Mouse (Mus musculus) lung, postnatal 0 days (tissue): ENCODE data around the gene Ddhd1. TPM values are rescaled to one million over a fixed set of nuclear protein-coding genes. Genes with fewer than 3 reads are reported as not detected.

Experiments used
- ATAC-seq: fragments of 200-750 bp; cut with Nextera tagmentation; 2 replicates; pipeline ENCODE4 v1.8.0; 2017; ENCODE audit warnings: moderate library complexity
- DNase-seq: peaks from one replicate; pipeline ENCODE4 v3.0.0-alpha.2; 2016; ENCODE audit warnings: low spot score
- H3K27ac ChIP-seq: fragments of 300-500 bp; sonication (generic); 2 replicates; pipeline ENCODE4 v1.5.1; 2014; ENCODE audit warnings: antibody characterized with exemption, mild to moderate bottlenecking, low read length, mixed read lengths
- H3K27me3 ChIP-seq: fragments of 300-500 bp; sonication (generic); replicated peaks from 2 replicates; pipeline ENCODE4 v1.6.1; 2014; ENCODE audit warnings: low read length, mixed read lengths; ENCODE audit not compliant: insufficient read depth
- H3K36me3 ChIP-seq: fragments of 300-500 bp; sonication (generic); 2 replicates; pipeline ENCODE4 v1.6.1; 2014; ENCODE audit warnings: low read length, mixed read lengths; ENCODE audit not compliant: insufficient read depth
- H3K4me1 ChIP-seq: fragments of 300-500 bp; sonication (generic); 2 replicates; pipeline ENCODE4 v1.6.1; 2014; ENCODE audit warnings: antibody characterized with exemption, low read depth, low read length, mixed read lengths; ENCODE audit not compliant: insufficient read depth
- H3K4me2 ChIP-seq: fragments of 300-500 bp; sonication (generic); replicated peaks from 2 replicates; pipeline ENCODE4 v1.6.1; 2014; ENCODE audit warnings: low read depth, mild to moderate bottlenecking, low read length, moderate library complexity, mixed read lengths
- H3K4me3 ChIP-seq: fragments of 300-500 bp; sonication (generic); 2 replicates; pipeline ENCODE4 v1.5.1; 2014; ENCODE audit warnings: low read depth, low read length
- H3K9ac ChIP-seq: fragments of 300-500 bp; sonication (generic); replicated peaks from 2 replicates; pipeline ENCODE4 v1.6.1; 2014; ENCODE audit warnings: low read depth, mild to moderate bottlenecking
- H3K9me3 ChIP-seq: fragments of 300-500 bp; sonication (generic); 2 replicates; pipeline ENCODE4 v1.6.1; 2016; ENCODE audit warnings: low read length, mixed read lengths
- CTCF ChIP-seq: IDR thresholded peaks from 2 replicates; pipeline ENCODE4 v1.5.1; 2016; ENCODE audit warnings: antibody characterized with exemption, mild to moderate bottlenecking
- EP300 ChIP-seq: IDR thresholded peaks from 2 replicates; pipeline ENCODE4 v1.6.1; 2016; ENCODE audit warnings: antibody characterized with exemption, mild to moderate bottlenecking, control low read depth
- WGBS: fragments of 180-500 bp; shearing (Covaris S2); extraction: QIAGEN DNeasy Blood & Tissue Kit; methylation state at CpG from one replicate; pipeline ENCODE4 v1.1.7; 2014; 5-methylcytosine and 5-hydroxymethylcytosine counted together
- polyA plus RNA-seq: library from polyadenylated mRNA; unstranded; fragments of >200 nt; fragmentation: Nextera tagmentation; extraction: Ambion mirVana; gene quantifications from 2 replicates; pipeline ENCODE4 v1.2.1, GENCODE M21; 2015

The Ddhd1 gene
- polyA plus RNA-seq, 1 experiment from 2014 or later = 7.5 TPM

DNA sequence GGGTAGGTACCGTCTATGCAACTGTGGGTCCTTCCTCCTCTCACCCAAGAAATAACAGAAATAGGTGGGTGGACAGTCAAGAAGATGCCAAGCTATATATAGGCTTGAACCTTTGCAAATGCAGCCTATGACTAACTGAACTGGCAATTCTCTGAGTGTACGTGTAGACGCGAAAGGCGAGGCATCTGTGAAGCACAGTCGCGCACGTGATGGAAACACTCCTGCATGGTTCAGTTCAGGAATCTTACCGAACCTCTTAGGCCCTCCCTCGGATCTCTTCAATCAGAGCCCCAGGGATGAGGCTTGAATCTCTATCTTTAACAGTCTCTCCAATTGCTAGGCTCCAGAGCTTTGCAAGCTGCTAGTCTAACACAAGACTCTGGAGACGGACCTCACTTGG, 10.3 kb downstream of the Ddhd1 start:
- Histone ChIP-seq H3K4me3 (no peak overlapping the region), H3K27me3 (no peaks in the 10 kb centered on the region), H3K36me3 (no peaks in the 10 kb centered on the region), H3K27ac (no peak overlapping the region), H3K4me1 (no peaks in the 10 kb centered on the region), H3K9me3 (no peaks in the 10 kb centered on the region), H3K4me2 (no peak overlapping the region), H3K9ac (no peak overlapping the region)
- WGBS = 90% methylated on average over 11 of the region's 11 CpGs
- DNase-seq (no peak), ATAC-seq (no peak)
- TF ChIP-seq EP300 = no peak
- TF ChIP-seq CTCF = no peak

DNA sequence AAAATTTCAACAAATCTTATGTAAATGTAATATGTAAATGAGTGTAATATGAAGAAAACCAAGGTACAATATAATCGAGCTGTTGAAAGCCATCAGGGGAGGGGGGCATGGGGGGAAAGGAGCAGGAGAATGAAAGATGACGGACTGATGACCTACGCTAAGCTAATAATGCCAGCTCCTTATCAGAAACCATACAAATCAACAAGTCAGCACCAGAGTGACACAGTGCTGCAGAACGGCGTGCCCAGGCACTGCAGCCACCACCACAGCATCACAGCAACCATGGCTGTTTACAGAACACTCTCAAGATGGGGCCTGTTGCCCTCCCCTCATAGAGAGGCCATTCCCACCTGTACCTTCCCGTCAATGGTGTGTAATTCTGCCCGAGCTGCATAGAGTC, 10.8 kb downstream of the Ddhd1 start:
- H3K4me3 ChIP-seq = no peak overlapping the region
- H3K4me1 ChIP-seq = no peaks in the 10 kb centered on the region
- H3K27ac ChIP-seq = no peak overlapping the region
- TF ChIP-seq EP300 = no peak
- TF ChIP-seq CTCF = no peak
- 73% methylated on average over 7 of the region's 7 CpGs for WGBS
- H3K36me3 ChIP-seq = no peaks in the 10 kb centered on the region
- H3K9ac ChIP-seq = no peak overlapping the region
- no peaks in the 10 kb centered on the region for H3K9me3 ChIP-seq
- no peak for ATAC-seq
- no peaks in the 10 kb centered on the region for H3K27me3 ChIP-seq
- H3K4me2 ChIP-seq = no peak overlapping the region
- no peak for DNase-seq

- H3K9ac ChIP-seq = no peak overlapping the region
- no peaks in the 10 kb centered on the region for H3K27me3 ChIP-seq
- no peaks in the 10 kb centered on the region for H3K36me3 ChIP-seq
- no peak overlapping the region for H3K27ac ChIP-seq
- TF ChIP-seq CTCF = no peak
- H3K4me2 ChIP-seq = no peak overlapping the region
- 80% methylated on average over 1 of the region's 1 CpGs for WGBS
- DNase-seq (no peak), ATAC-seq (no peak)
- H3K4me1 ChIP-seq = no peaks in the 10 kb centered on the region
- H3K4me3 ChIP-seq = no peak overlapping the region
- H3K9me3 ChIP-seq = no peaks in the 10 kb centered on the region
These were observed 13.2 kb downstream of the Ddhd1 start for GRCm38 (mm10) chr14:45644786-45645185.

DNA sequence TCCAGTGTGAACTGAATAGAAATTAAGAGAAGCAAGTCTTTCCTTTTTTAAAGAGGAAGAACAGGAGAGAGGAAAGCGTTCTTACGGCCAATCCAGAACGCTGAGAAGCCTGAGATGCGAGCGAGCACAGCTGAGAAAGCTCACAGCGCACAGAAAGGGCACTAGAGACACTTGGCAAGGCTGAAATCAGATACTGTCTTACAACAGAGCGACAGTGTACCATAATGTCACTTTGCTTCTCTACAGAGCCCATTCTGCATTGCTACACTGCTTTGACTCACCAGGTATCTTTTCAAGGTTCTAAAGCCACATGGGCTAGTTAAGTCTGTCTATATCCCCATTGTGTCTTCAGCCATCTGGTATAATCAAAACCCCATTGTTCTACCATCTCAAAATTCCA, 13.7 kb downstream of the Ddhd1 start:
- no peaks in the 10 kb centered on the region for H3K36me3 ChIP-seq
- no peak for TF ChIP-seq CTCF
- no peak overlapping the region for H3K27ac ChIP-seq
- no peaks in the 10 kb centered on the region for H3K27me3 ChIP-seq
- no peaks in the 10 kb centered on the region for H3K4me1 ChIP-seq
- no peak overlapping the region for H3K9ac ChIP-seq
- 49% methylated on average over 7 of the region's 7 CpGs for WGBS
- H3K4me2 ChIP-seq = no peak overlapping the region
- no peak overlapping the region for H3K4me3 ChIP-seq
- DNase-seq (no peak), ATAC-seq (no peak)
- no peaks in the 10 kb centered on the region for H3K9me3 ChIP-seq

GRCm38 (mm10) chr14:45643461-45643860, 14.5 kb downstream of the Ddhd1 start:
- WGBS = 67% methylated on average over 3 of the region's 3 CpGs
- no peak overlapping the region for H3K4me2 ChIP-seq
- no peak for TF ChIP-seq EP300
- TF ChIP-seq CTCF = no peak
- H3K4me3 ChIP-seq = no peak overlapping the region
- ATAC-seq = no peak
- no peak for DNase-seq
- H3K36me3 ChIP-seq = no peaks in the 10 kb centered on the region
- no peaks in the 10 kb centered on the region for H3K4me1 ChIP-seq
- no peak overlapping the region for H3K27ac ChIP-seq
- no peak overlapping the region for H3K9ac ChIP-seq
- no peaks in the 10 kb centered on the region for H3K27me3 ChIP-seq
- no peaks in the 10 kb centered on the region for H3K9me3 ChIP-seq

- Histone ChIP-seq H3K9me3 (no peaks in the 10 kb centered on the region), H3K27me3 (no peaks in the 10 kb centered on the region), H3K4me1 (no peaks in the 10 kb centered on the region), H3K36me3 (no peaks in the 10 kb centered on the region), H3K9ac (no peak overlapping the region), H3K27ac (no peak overlapping the region), H3K4me3 (no peak overlapping the region), H3K4me2 (no peak overlapping the region)
- TF ChIP-seq EP300 (no peak), CTCF (no peak)
- 78% methylated on average over 5 of the region's 5 CpGs for WGBS
- ATAC-seq (no peak), DNase-seq (no peak)
These were observed 15.1 kb downstream of the Ddhd1 start for GRCm38 (mm10) chr14:45642795-45643194.

DNA sequence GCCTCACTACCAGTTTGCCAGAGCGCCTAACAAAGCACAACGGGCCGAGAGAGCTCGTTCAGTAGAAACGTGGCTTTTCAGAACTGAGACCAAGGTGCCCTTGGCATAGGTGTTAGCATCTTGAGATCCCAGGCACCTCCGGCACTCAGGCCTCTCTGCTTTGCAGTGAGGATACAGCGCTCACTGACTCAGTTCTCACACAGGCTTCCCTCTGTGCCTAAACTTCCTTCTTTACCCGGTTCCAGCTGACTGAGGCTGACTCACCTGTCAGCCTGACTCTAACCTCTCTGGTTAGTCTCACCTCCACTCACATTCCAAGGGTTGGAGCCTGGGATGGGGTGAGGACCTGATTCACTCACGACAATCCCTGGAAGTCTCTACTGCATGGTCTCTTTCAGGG, 15.7 kb downstream of the Ddhd1 start:
- ATAC-seq (no peak), DNase-seq (no peak)
- H3K27me3 ChIP-seq = no peaks in the 10 kb centered on the region
- no peak overlapping the region for H3K4me3 ChIP-seq
- H3K9ac ChIP-seq = no peak overlapping the region
- H3K27ac ChIP-seq = no peak overlapping the region
- H3K36me3 ChIP-seq = no peaks in the 10 kb centered on the region
- no peaks in the 10 kb centered on the region for H3K4me1 ChIP-seq
- TF ChIP-seq EP300 (no peak), CTCF (no peak)
- H3K9me3 ChIP-seq = no peaks in the 10 kb centered on the region
- no peak overlapping the region for H3K4me2 ChIP-seq
- 66% methylated on average over 9 of the region's 9 CpGs for WGBS
